Mouse (Mus musculus) E14TG2a.4 (cell line): ENCODE data around the gene Sf3b4.
"Not testable (repeated sequence)": the region's sequence is repeated elsewhere in the genome, so short reads cannot be mapped to it uniquely, and the experiment has no call there.

ENCODE experiments used
- CTCF ChIP-seq: conservative IDR thresholded peaks from 2 replicates; pipeline ENCODE4 v1.5.1; 2014; ENCODE audit warnings: low read length
- POU5F1 ChIP-seq: IDR thresholded peaks from 2 replicates; pipeline ENCODE4 v1.6.1; 2014; ENCODE audit warnings: low read length, borderline replicate concordance

GRCm38 (mm10) chr3:96198601-96199251 is 26.6 kb downstream of the Sf3b4 start:
- TF ChIP-seq CTCF, POU5F1: not testable (repeated sequence)
